ENCODE assay signal across 21 mouse cellular contexts in genomic region chr5:110361465-110361864, GRCm38 (mm10). TPM values are rescaled to one million over a fixed set of nuclear protein-coding genes. Genes with fewer than 3 reads are reported as not detected.
"Had no signal": no experiment of that assay in that cellular context is flagged by ENCODE, and none has a peak within 500 bp of the region (broad histone marks: within the 10 kb centered on the region; RNA-seq: fewer than 3 reads in every experiment).

No protein-coding gene starts in this region.

- DNase-seq: lung, adult 2 months; lung, postnatal 14 days; lung, postnatal 36 days; right cerebral cortex, postnatal 14 days; thymus, adult 2 months; thymus, postnatal 25 days; thymus, postnatal 4 days had no signal

RNA-seq across cellular contexts. Expression of gene Lrcol1, which starts 16.9 kb away (rescaled TPM):
- total RNA-seq: megakaryocyte progenitor cell, adult 5-6 weeks; midbrain, postnatal 0 days; monocyte, adult 5-6 weeks; neutrophil, adult 5-6 weeks had no signal
- polyA plus RNA-seq: macrophage; midbrain, embryonic 11.5 days; midbrain, embryonic 13.5 days; midbrain, embryonic 15.5 days; midbrain, postnatal 0 days; neural tube, embryonic 12.5 days; neural tube, embryonic 14.5 days; spleen, adult 2 months; stomach, embryonic 15.5 days; stomach, postnatal 0 days; urinary bladder, adult 2 months had no signal

RNA-seq across cellular contexts. Expression of gene P2rx2, which starts 18.5 kb away (rescaled TPM):
- total RNA-seq: megakaryocyte progenitor cell, adult 5-6 weeks; monocyte, adult 5-6 weeks; neutrophil, adult 5-6 weeks had no signal
- polyA plus RNA-seq: macrophage had no signal
